Mouse (Mus musculus) heart, embryonic 14.5 days (tissue): ENCODE data around the gene Cebpg. TPM values are rescaled to one million over a fixed set of nuclear protein-coding genes. Genes with fewer than 3 reads are reported as not detected.

Experiments used
- microRNA-seq: library from miRNA; unstranded; fragments of <30 nt; microRNA quantifications from one replicate; pipeline ENCODE4, GENCODE M21; 2016
- polyA plus RNA-seq: library from polyadenylated mRNA; unstranded; fragments of >200 nt; fragmentation: Nextera tagmentation; extraction: Ambion mirVana; gene quantifications from 2 replicates; pipeline ENCODE4 v1.2.1, GENCODE M21; 2014

Gene Cebpg
- polyA plus RNA-seq, 1 experiment from 2014 or later, result 18.3 TPM

Small RNA genes lying within 50 kb of the gene (microRNA-seq; reads per million reads assigned to microRNA genes)
- not detected for gene Gm25033

Other genes starting within 250 kb of the Cebpg start
- 0.49 and 0.67 TPM in 2 replicates for gene Chst8, start 243.9 kb downstream of the Cebpg start, polyA plus RNA-seq
- gene Pepd, start 144.2 kb downstream of the Cebpg start, polyA plus RNA-seq, result 48.8 and 49.4 TPM in 2 replicates
- 0.73 and 1.2 TPM in 2 replicates for gene Cebpa, start 62.7 kb upstream of the Cebpg start, polyA plus RNA-seq
- 0.62 and 1.8 TPM in 2 replicates for gene Slc7a10, start 129.8 kb upstream of the Cebpg start, polyA plus RNA-seq
- gene Lrp3, start 158.9 kb upstream of the Cebpg start, polyA plus RNA-seq, result 1.2 and 1.3 TPM in 2 replicates